Mouse (Mus musculus) limb, embryonic 15.5 days (tissue): Measurements from ENCODE around the gene Olfr307. TPM values are rescaled to one million over a fixed set of nuclear protein-coding genes. Genes with fewer than 3 reads are reported as not detected.

ENCODE experiments used
- microRNA-seq: library from miRNA; unstranded; fragments of <30 nt; microRNA quantifications from one replicate; pipeline ENCODE4, GENCODE M21; 2016
- polyA plus RNA-seq: library from polyadenylated mRNA; unstranded; fragments of >200 nt; fragmentation: Nextera tagmentation; extraction: Ambion mirVana; gene quantifications from 2 replicates; pipeline ENCODE4 v1.2.1, GENCODE M21; 2015

Gene Olfr307
- polyA plus RNA-seq, 1 experiment from 2014 or later = not detected

Small RNA genes lying within 50 kb of the gene (microRNA-seq; reads per million reads assigned to microRNA genes)
- gene Gm23192 = not detected

Other genes with a start within 250 kb of the Olfr307 start
- gene Vmn2r75, start 165.8 kb downstream of the Olfr307 start, polyA plus RNA-seq = not detected in 2 replicates
- gene Vmn2r76, start 91.3 kb downstream of the Olfr307 start, polyA plus RNA-seq = not detected in 2 replicates
- not detected in 2 replicates for gene Olfr310, start 60.4 kb downstream of the Olfr307 start, polyA plus RNA-seq
- not detected in 2 replicates for gene Olfr309, start 23.9 kb downstream of the Olfr307 start, polyA plus RNA-seq
- gene Olfr308, start 12.0 kb downstream of the Olfr307 start, polyA plus RNA-seq = not detected in 2 replicates
- gene Olfr305, start 29.3 kb upstream of the Olfr307 start, polyA plus RNA-seq = not detected in 2 replicates
- gene Olfr304, start 49.1 kb upstream of the Olfr307 start, polyA plus RNA-seq = not detected in 2 replicates
- gene Olfr303, start 60.2 kb upstream of the Olfr307 start, polyA plus RNA-seq = not detected in 2 replicates
- gene Olfr301, start 66.3 kb upstream of the Olfr307 start, polyA plus RNA-seq = not detected in 2 replicates
- gene Olfr299, start 122.3 kb upstream of the Olfr307 start, polyA plus RNA-seq = not detected in 2 replicates
- gene Olfr298, start 154.9 kb upstream of the Olfr307 start, polyA plus RNA-seq = not detected in 2 replicates
- not detected in 2 replicates for gene Olfr297, start 182.4 kb upstream of the Olfr307 start, polyA plus RNA-seq
- not detected in 2 replicates for gene Olfr295, start 246.3 kb upstream of the Olfr307 start, polyA plus RNA-seq